ENCODE assay signal across 7 mouse cellular contexts in genomic region chr9:37576436-37576930, GRCm38 (mm10). TPM values are rescaled to one million over a fixed set of nuclear protein-coding genes. Genes with fewer than 3 reads are reported as not detected.
DNase-seq lines count a peak whose midpoint lies in the region; ATAC-seq lines count a peak whose summit lies in the region.

No protein-coding gene starts in this region.

- ATAC-seq in erythroid progenitor cell, adult 5-6 weeks (replicated peaks; ENCODE audit: low FRiP score, poor library complexity, severe bottlenecking) = 0 out of 2 replicates have a peak, but pooled peaks have one; percentile 45

- peak; percentile 67 for DNase-seq in 3134 (ENCODE audit: extremely low read depth, insufficient read length, low spot score)
- DNase-seq in 3T3-L1 (ENCODE audit: low read depth, low spot score) = peak; percentile 70
- peak; percentile 13 for DNase-seq in layer of hippocampus, adult 9-10 months (ENCODE audit: low spot score)
- peak; percentile 23 for DNase-seq in mesoderm, embryonic 11.5 days (ENCODE audit: low read depth, low spot score)
- DNase-seq in spleen, postnatal 4 days (ENCODE audit: low spot score in 2 of 2) = peak; percentile 35 to 68
- no peak for DNase-seq in embryo, embryonic 10.5 days (ENCODE audit: low spot score)

RNA-seq across cellular contexts. Expression of gene Siae, which starts 21.0 kb away (rescaled TPM):
- 2.2 and 2.5 TPM in 2 replicates for total RNA-seq in erythroid progenitor cell, adult 5-6 weeks (2015; ENCODE audit: low replicate concordance)
- total RNA-seq in erythroid progenitor cell, adult 5-6 weeks (2017; ENCODE audit: low replicate concordance) = 3.6 and 5.9 TPM in 2 replicates

RNA-seq across cellular contexts. Expression of gene Nrgn, which starts 23.8 kb away (rescaled TPM):
- 1.1 and 3.8 TPM in 2 replicates for total RNA-seq in erythroid progenitor cell, adult 5-6 weeks (2015; ENCODE audit: low replicate concordance)
- 2.3 TPM in 1 of 2 replicates, not detected in the other for total RNA-seq in erythroid progenitor cell, adult 5-6 weeks (2017; ENCODE audit: low replicate concordance)

RNA-seq across cellular contexts. Expression of gene Spa17, which starts 37.0 kb away (rescaled TPM):
- not detected in 2 replicates for total RNA-seq in erythroid progenitor cell, adult 5-6 weeks (2015; ENCODE audit: low replicate concordance)
- 11.6 TPM in 1 of 2 replicates, not detected in the other for total RNA-seq in erythroid progenitor cell, adult 5-6 weeks (2017; ENCODE audit: low replicate concordance)

RNA-seq across cellular contexts. Expression of gene Vsig2, which starts 37.4 kb away (rescaled TPM):
- not detected in 2 replicates for total RNA-seq in erythroid progenitor cell, adult 5-6 weeks (2015; ENCODE audit: low replicate concordance)
- total RNA-seq in erythroid progenitor cell, adult 5-6 weeks (2017; ENCODE audit: low replicate concordance) = not detected in 2 replicates

RNA-seq across cellular contexts. Expression of gene Esam, which starts 48.6 kb away (rescaled TPM):
- not detected in 2 replicates for total RNA-seq in erythroid progenitor cell, adult 5-6 weeks (2015; ENCODE audit: low replicate concordance)
- total RNA-seq in erythroid progenitor cell, adult 5-6 weeks (2017; ENCODE audit: low replicate concordance) = not detected in 2 replicates
